Mouse (Mus musculus) heart, embryonic 16.5 days (tissue): ENCODE results near the gene Mthfr. TPM values are rescaled to one million over a fixed set of nuclear protein-coding genes. Genes with fewer than 3 reads are reported as not detected.
"Not testable (repeated sequence)": the region's sequence is repeated elsewhere in the genome, so short reads cannot be mapped to it uniquely, and the experiment has no call there.

Experiments used
- ATAC-seq: fragments of 200-750 bp; cut with Nextera tagmentation; replicated peaks from 2 replicates; pipeline ENCODE4 v1.8.0; 2017; ENCODE audit warnings: moderate number of reproducible peaks; ENCODE audit not compliant: insufficient read depth, low FRiP score; ENCODE audit errors: extremely low read depth
- H3K27ac ChIP-seq: fragments of 300-500 bp; sonication (generic); 2 replicates; pipeline ENCODE4 v1.5.1; 2014; ENCODE audit warnings: mild to moderate bottlenecking, low read length, control low read depth, moderate library complexity
- H3K27me3 ChIP-seq: fragments of 300-500 bp; sonication (generic); 2 replicates; pipeline ENCODE4 v1.6.1; 2014; ENCODE audit warnings: low read length, mixed read lengths; ENCODE audit not compliant: control insufficient read depth, insufficient read depth
- H3K36me3 ChIP-seq: fragments of 300-500 bp; sonication (generic); 2 replicates; pipeline ENCODE4 v1.6.1; 2014; ENCODE audit not compliant: control insufficient read depth, insufficient read depth
- H3K4me1 ChIP-seq: fragments of 300-500 bp; sonication (generic); 2 replicates; pipeline ENCODE4 v1.6.1; 2014; ENCODE audit warnings: low read length, mixed read lengths; ENCODE audit not compliant: control insufficient read depth, insufficient read depth
- H3K4me2 ChIP-seq: fragments of 300-500 bp; sonication (generic); 2 replicates; pipeline ENCODE4 v1.6.1; 2014; ENCODE audit warnings: low read depth, mild to moderate bottlenecking, control low read depth, low read length
- H3K4me3 ChIP-seq: fragments of 300-500 bp; sonication (generic); 2 replicates; pipeline ENCODE4 v1.5.1; 2014; ENCODE audit warnings: mild to moderate bottlenecking, control low read depth, low read length
- H3K9ac ChIP-seq: fragments of 300-500 bp; sonication (generic); 2 replicates; pipeline ENCODE4 v1.6.1; 2014; ENCODE audit warnings: low read length, control low read depth
- H3K9me3 ChIP-seq: fragments of 300-500 bp; sonication (generic); replicated peaks from 2 replicates; pipeline ENCODE4 v1.6.1; 2016; ENCODE audit warnings: low read length; ENCODE audit not compliant: control insufficient read depth
- WGBS: fragments of 180-500 bp; shearing (Covaris S2); extraction: QIAGEN DNeasy Blood & Tissue Kit; methylation state at CpG from one replicate; pipeline ENCODE4 v1.1.7; 2014; 5-methylcytosine and 5-hydroxymethylcytosine counted together
- polyA plus RNA-seq: library from polyadenylated mRNA; unstranded; fragments of >200 nt; fragmentation: Nextera tagmentation; extraction: Ambion mirVana; gene quantifications from 2 replicates; pipeline ENCODE4 v1.2.1, GENCODE M21; 2015

Mthfr gene
- polyA plus RNA-seq, 1 experiment from 2014 or later: 11.7 TPM

DNA sequence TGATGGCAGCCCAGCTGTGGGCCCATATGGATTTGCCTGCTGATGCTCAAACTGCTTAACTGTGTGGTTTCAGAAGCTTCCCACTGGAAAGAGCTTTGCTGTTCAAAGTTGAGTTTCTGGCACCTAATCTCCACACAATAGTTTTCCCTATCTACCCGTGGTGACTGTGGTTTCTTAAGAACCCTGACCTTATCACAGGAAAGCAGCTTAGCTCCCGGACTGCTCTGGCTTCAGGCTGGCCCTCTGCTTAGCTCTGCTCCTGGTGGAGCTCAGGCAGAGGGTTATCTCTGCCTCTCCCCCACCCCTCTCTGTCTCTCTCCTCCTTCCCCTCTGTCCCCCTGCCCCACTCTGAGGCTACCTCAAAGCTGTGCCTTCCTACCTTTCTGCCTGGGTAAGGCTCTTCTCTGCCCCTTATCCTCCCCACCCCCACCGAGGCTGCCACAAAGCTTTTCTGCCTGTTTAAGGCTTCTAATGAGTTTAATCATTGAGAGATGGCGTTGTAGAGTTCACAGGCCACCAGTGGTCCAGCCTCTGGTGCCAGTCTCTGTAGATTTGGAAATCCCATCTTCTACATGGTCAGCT, 7.7 kb downstream of the Mthfr start:
- Histone ChIP-seq H3K36me3 (peaks cover 19% of the 10 kb centered on the region), H3K4me1 (peaks cover 9% of the 10 kb centered on the region), H3K27me3 (no peaks in the 10 kb centered on the region), H3K4me2 (no peak overlapping the region), H3K9ac (no peak overlapping the region), H3K27ac (no peak overlapping the region; the same call in 1 of the 2 replicates), H3K9me3 (no peaks in the 10 kb centered on the region), H3K4me3 (no peak overlapping the region)
- WGBS: 41% methylated on average over 4 of the region's 4 CpGs
- ATAC-seq: no peak

DNA sequence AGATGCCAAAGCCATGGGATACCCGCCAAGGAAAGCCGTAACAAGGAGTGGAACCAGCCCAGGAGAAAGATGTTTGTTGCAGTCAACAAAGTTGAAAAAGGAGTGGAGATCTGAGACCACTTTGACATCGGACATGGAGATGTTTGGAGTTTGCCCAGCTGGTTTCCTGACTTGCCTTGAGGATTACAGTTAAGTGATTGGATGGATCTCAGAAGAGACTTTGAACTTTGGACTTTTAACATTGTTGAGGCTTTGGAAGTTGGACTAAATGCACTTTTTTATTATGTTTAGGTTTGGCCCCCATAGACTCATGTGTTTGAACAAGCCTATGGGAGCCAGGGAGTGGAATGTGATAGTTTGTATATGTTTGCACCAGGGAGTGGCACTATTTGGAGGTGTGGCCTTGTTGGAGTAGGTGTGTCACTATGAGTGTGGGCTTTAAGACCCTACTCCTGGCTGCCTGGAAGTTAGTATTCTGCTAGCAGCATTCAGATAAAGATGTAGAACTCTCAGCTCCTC, 11.6 kb downstream of the Mthfr start:
- not testable (repeated sequence) for H3K4me1 ChIP-seq
- 90% methylated on average over 3 of the region's 3 CpGs for WGBS

DNA sequence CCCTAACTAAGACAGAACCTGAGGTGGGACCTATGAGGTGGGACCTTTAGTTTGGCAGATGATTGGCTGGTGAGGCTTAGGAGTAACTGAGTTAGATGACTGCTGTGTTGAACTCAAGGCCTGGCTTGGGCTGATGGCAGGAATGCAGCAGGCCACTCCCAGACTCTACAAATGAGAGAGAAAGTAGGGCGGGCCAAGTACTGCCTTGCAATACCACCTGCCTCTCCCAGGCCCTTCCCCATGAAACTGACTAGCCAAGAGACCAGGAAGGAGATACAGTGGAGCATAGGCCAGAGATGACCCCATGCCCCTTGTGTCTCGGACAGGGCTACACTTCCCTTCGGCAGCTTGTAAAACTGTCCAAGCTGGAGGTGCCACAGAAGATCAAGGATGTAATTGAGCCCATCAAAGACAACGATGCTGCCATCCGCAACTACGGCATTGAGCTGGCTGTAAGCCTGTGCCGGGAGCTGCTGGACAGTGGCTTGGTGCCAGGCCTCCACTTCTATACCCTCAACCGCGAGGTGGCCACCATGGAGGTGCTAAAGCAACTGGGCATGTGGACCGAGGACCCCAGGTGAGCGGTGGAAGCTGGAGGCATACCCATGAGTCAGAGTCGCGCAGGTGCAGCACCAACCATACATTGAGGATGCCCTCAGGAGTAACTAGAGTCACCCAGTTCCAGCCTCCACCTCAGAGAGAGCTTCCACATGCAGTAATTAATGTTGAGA, 12.3 kb downstream of the Mthfr start:
- no peak for ATAC-seq
- 91% methylated on average over 13 of the region's 13 CpGs for WGBS

More for the DNA sequence above, 11.6 kb downstream of the Mthfr start:
- H3K9ac ChIP-seq, ATAC-seq, H3K9me3 ChIP-seq, H3K27ac ChIP-seq, H3K4me2 ChIP-seq, H3K4me3 ChIP-seq, H3K27me3 ChIP-seq: not testable (repeated sequence)
- H3K36me3 ChIP-seq: peaks cover 45% of the 10 kb centered on the region

DNA sequence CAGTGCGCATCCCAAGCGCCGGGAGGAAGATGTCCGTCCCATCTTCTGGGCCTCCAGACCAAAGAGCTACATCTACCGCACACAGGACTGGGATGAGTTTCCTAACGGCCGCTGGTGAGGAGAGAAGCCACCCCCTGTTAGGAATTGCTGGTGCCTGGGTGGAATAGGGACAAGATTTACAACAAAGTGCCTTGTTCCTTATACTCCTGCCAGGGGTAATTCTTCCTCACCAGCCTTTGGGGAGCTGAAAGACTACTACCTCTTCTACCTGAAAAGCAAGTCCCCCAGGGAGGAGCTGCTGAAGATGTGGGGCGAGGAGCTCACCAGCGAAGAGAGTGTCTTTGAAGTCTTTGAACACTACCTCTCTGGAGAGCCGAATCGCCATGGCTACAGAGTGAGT, 13.0 kb downstream of the Mthfr start:
- H3K4me1 ChIP-seq: no peaks in the 10 kb centered on the region
- peaks cover 52% of the 10 kb centered on the region for H3K36me3 ChIP-seq
- no peak overlapping the region for H3K9ac ChIP-seq
- H3K9me3 ChIP-seq: no peaks in the 10 kb centered on the region
- no peak overlapping the region for H3K4me2 ChIP-seq
- ATAC-seq: no peak
- no peak overlapping the region for H3K27ac ChIP-seq
- no peaks in the 10 kb centered on the region for H3K27me3 ChIP-seq
- 87% methylated on average over 11 of the region's 11 CpGs for WGBS
- H3K4me3 ChIP-seq: no peak overlapping the region

More for the DNA sequence above, 12.3 kb downstream of the Mthfr start:
- Histone ChIP-seq H3K9ac (no peak overlapping the region), H3K4me1 (no peaks in the 10 kb centered on the region), H3K27ac (no peak overlapping the region), H3K9me3 (no peaks in the 10 kb centered on the region), H3K4me2 (no peak overlapping the region), H3K36me3 (peaks cover 52% of the 10 kb centered on the region), H3K27me3 (no peaks in the 10 kb centered on the region), H3K4me3 (no peak overlapping the region)

DNA sequence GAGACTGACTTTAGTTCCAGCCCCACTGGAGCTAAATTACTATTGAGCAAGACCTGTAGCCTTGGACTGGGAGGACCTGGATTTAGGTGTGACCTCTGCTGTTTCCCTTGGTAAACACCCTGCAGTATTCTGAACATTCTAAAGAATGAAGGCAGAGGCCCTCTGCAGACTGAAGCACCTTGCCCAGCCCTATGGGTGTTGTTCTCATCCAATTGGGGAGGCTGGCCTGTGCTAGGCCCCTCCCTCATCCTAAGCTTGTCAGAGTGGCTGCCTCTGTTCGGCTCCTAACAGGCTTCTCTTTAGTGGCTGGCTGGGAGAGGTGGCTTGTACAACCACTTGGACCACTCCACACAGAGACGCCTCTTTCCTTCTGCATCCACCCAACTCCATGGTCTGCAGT, 14.1 kb downstream of the Mthfr start:
- no peak overlapping the region for H3K4me3 ChIP-seq
- H3K9me3 ChIP-seq: no peaks in the 10 kb centered on the region
- H3K4me1 ChIP-seq: peaks cover 7% of the 10 kb centered on the region
- H3K9ac ChIP-seq: no peak overlapping the region
- no peak for ATAC-seq
- 53% methylated on average over 2 of the region's 2 CpGs for WGBS
- no peaks in the 10 kb centered on the region for H3K27me3 ChIP-seq
- peaks cover 50% of the 10 kb centered on the region for H3K36me3 ChIP-seq
- H3K4me2 ChIP-seq: no peak overlapping the region
- H3K27ac ChIP-seq: no peak overlapping the region

DNA sequence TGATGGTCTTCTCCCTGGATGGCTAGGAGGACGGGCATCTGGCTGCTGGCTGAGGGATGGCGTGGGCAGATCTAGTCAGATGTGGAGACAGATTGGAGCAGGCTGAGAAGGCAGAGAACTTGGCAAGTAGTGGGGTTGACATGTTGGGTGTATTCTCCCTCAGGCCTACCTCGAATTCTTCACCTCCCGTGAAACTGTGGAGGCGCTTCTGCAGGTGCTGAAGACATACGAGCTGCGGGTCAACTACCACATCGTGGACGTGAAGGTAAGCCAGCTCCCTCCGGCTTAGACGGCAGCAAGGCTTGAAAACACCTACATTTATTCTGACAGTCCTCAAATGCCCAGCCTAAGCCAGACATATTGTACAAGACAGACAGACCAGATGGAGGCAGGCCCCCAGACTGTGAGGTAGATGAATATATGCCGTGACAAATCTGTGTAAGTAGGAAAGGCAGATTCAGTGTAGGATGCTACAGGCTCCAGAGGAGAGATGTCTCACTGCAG, 14.6 kb downstream of the Mthfr start:
- Histone ChIP-seq H3K4me3 (no peak overlapping the region), H3K36me3 (peaks cover 45% of the 10 kb centered on the region)
- 90% methylated on average over 12 of the region's 12 CpGs for WGBS

DNA sequence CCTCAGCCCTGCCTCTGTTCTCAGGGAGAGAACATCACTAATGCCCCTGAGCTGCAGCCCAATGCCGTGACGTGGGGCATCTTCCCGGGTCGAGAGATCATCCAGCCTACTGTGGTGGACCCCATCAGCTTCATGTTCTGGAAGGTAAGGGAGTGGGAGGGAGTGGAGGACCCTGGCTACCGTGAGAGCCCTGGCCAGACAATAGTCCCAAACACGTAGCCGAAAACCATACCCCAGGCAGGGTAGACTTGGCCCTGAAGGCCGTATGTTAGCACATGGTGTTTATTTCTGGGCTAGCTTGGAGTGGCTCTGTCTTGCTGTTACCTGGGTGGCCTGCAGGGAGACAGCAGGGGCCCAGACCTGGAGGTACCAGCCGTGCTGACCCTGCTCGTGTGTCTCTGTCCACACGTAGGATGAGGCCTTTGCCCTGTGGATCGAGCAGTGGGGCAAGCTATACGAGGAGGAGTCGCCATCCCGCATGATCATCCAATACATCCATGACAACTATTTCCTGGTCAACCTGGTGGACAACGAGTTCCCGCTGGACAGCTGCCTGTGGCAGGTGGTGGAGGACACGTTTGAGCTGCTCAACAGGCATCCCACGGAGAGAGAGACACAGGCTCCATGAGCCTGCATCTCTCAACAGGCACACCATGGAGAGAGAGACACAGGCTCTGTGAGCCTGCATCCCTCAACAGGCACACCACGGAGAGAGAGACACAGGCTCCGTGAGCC, 16.3 kb downstream of the Mthfr start:
- Histone ChIP-seq H3K4me2 (no peak overlapping the region), H3K9ac (no peak overlapping the region), H3K9me3 (no peaks in the 10 kb centered on the region), H3K27me3 (no peaks in the 10 kb centered on the region), H3K4me1 (peaks cover 8% of the 10 kb centered on the region), H3K27ac (no peak overlapping the region), H3K4me3 (no peak overlapping the region), H3K36me3 (peaks cover 43% of the 10 kb centered on the region)
- no peak for ATAC-seq
- WGBS: 90% methylated on average over 21 of the region's 21 CpGs

More for the DNA sequence above, 14.6 kb downstream of the Mthfr start:
- H3K27ac ChIP-seq: no peak overlapping the region
- no peak overlapping the region for H3K9ac ChIP-seq
- H3K9me3 ChIP-seq: no peaks in the 10 kb centered on the region
- H3K27me3 ChIP-seq: no peaks in the 10 kb centered on the region
- H3K4me2 ChIP-seq: no peak overlapping the region
- H3K4me1 ChIP-seq: peaks cover 7% of the 10 kb centered on the region
- ATAC-seq: no peak

DNA sequence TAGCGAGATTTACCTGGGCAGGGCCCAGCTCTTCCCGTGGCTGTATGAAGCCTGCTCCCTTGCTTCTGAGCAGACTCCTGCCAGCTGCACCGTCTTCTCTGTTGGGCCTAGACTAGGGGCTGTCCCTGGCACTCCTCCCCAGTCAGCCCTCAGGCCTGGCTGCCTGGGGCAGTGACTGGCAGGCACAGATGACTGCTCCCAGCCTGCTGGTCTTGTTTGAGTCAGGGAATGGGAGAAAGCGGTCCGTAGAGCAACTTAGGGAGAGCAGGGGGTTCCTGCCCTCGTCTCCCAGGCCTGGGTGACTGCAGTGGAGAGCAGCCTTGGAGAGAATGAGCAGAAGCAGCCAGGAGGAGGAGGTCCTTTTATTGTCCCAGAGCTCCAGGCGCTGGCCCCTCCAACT, 17.4 kb downstream of the Mthfr start:
- WGBS: 81% methylated on average over 7 of the region's 7 CpGs
- H3K36me3 ChIP-seq: peaks cover 42% of the 10 kb centered on the region

More for the DNA sequence above, 17.4 kb downstream of the Mthfr start:
- Histone ChIP-seq H3K9ac (0 out of 2 replicates have a peak overlapping the region, but pooled peaks have one; percentile 4), H3K4me3 (no peak overlapping the region), H3K27me3 (no peaks in the 10 kb centered on the region), H3K9me3 (no peaks in the 10 kb centered on the region), H3K4me1 (peaks cover 12% of the 10 kb centered on the region), H3K27ac (peak overlapping the region; percentile 86), H3K4me2 (no peak overlapping the region)
- ATAC-seq: no peak
